Comparison of ENCODE assay signal across 8 mouse cellular contexts in genomic region chr13:59770164-59770562, GRCm38 (mm10). TPM values are rescaled to one million over a fixed set of nuclear protein-coding genes. Genes with fewer than 3 reads are reported as not detected.
A peak's percentile ranks its signal among the peaks of the same experiment; 100 is the strongest.
DNase-seq lines count a peak whose midpoint lies in the region; ATAC-seq and TF ChIP-seq lines count a peak whose summit lies in the region.

No protein-coding gene starts in this region.

- intact Hi-C loops in left cerebral cortex, postnatal 36 days (cut with DNase I): no loop called here

- peak overlapping the region; percentile 92 for H3K4me3 ChIP-seq in embryonic facial prominence, embryonic 10.5 days
- peak overlapping the region; percentile 86 for H3K4me3 ChIP-seq in intestine, postnatal 0 days (ENCODE audit: low read depth, low read length)
- peak overlapping the region; percentile 84 for H3K4me3 ChIP-seq in midbrain, embryonic 10.5 days

- H3K36me3 ChIP-seq in embryonic facial prominence, embryonic 10.5 days (replicated peaks): peaks cover 43% of the 10 kb centered on the region
- H3K36me3 ChIP-seq in intestine, postnatal 0 days (ENCODE audit: control insufficient read depth, insufficient read depth): peaks cover 25% of the 10 kb centered on the region
- H3K36me3 ChIP-seq in midbrain, embryonic 10.5 days: peaks cover 44% of the 10 kb centered on the region

- H3K27ac ChIP-seq in embryonic facial prominence, embryonic 10.5 days (replicated peaks): peak overlapping the region; percentile 94
- H3K27ac ChIP-seq in intestine, postnatal 0 days (ENCODE audit: low read depth, low read length): peak overlapping the region; percentile 100
- peak overlapping the region; percentile 95 for H3K27ac ChIP-seq in midbrain, embryonic 10.5 days (replicated peaks)

- WGBS in embryonic facial prominence, embryonic 10.5 days: under 1% methylated on average over 28 of the region's 28 CpGs
- under 1% methylated on average over 28 of the region's 28 CpGs for WGBS in intestine, postnatal 0 days
- 1% methylated on average over 28 of the region's 28 CpGs for WGBS in midbrain, embryonic 10.5 days

- peak; percentile 60 for ATAC-seq in granulocyte monocyte progenitor cell, adult 5-6 weeks (replicated peaks; ENCODE audit: poor library complexity, severe bottlenecking)
- peak; percentile 73 for ATAC-seq in intestine, postnatal 0 days

- peaks cover 49% of the 10 kb centered on the region for H3K4me1 ChIP-seq in embryonic facial prominence, embryonic 10.5 days
- H3K4me1 ChIP-seq in intestine, postnatal 0 days (replicated peaks; ENCODE audit: control insufficient read depth, insufficient read depth, low read length): peaks cover 8% of the 10 kb centered on the region
- peaks cover 47% of the 10 kb centered on the region for H3K4me1 ChIP-seq in midbrain, embryonic 10.5 days

- H3K9ac ChIP-seq in intestine, postnatal 0 days (ENCODE audit: low read depth, low read length): peak overlapping the region; percentile 90

- TF ChIP-seq CTCF in intestine, postnatal 0 days (IDR thresholded peaks at IDR 0.05; ENCODE audit: low read depth): peak; percentile 59

- H3K27me3 ChIP-seq in embryonic facial prominence, embryonic 10.5 days (replicated peaks; ENCODE audit: low read depth, poor library complexity, severe bottlenecking): no peaks in the 10 kb centered on the region
- H3K27me3 ChIP-seq in intestine, postnatal 0 days (replicated peaks; ENCODE audit: control insufficient read depth, insufficient read depth, low read length): no peaks in the 10 kb centered on the region
- H3K27me3 ChIP-seq in midbrain, embryonic 10.5 days (ENCODE audit: low read depth, poor library complexity, severe bottlenecking): no peaks in the 10 kb centered on the region

- no peaks in the 10 kb centered on the region for H3K9me3 ChIP-seq in embryonic facial prominence, embryonic 10.5 days
- no peaks in the 10 kb centered on the region for H3K9me3 ChIP-seq in intestine, postnatal 0 days (ENCODE audit: control insufficient read depth)
- H3K9me3 ChIP-seq in midbrain, embryonic 10.5 days (replicated peaks): no peaks in the 10 kb centered on the region

- peak; percentile 90 for DNase-seq in adrenal gland, postnatal 14 days
- DNase-seq in embryonic facial prominence, embryonic 10.5 days (ENCODE audit: low spot score): peak; percentile 91
- DNase-seq in left cerebral cortex, postnatal 36 days (ENCODE audit: low spot score in 2 of 2): peak; percentile 85 to 87
- DNase-seq in midbrain, embryonic 10.5 days (ENCODE audit: low spot score): peak; percentile 90
- DNase-seq in right cerebral cortex, postnatal 4 days: peak; percentile 83
- peak; percentile 89 for DNase-seq in yolk sac, embryonic 10.5 days (ENCODE audit: low spot score)

- H3K4me2 ChIP-seq in intestine, postnatal 0 days (replicated peaks; ENCODE audit: low read depth): peak overlapping the region; percentile 80

RNA-seq across cellular contexts. Expression of gene Isca1, which starts 0.6 kb away (rescaled TPM):
- 136 and 140 TPM in 2 replicates for total RNA-seq in adrenal gland, postnatal 14 days (2021)
- 86.9 and 92.1 TPM in 2 replicates for polyA plus RNA-seq in embryonic facial prominence, embryonic 10.5 days (2016; fragmentation: Nextera tagmentation; extraction: Ambion mirVana)
- 47.4 and 55.1 TPM in 2 replicates for total RNA-seq in granulocyte monocyte progenitor cell, adult 5-6 weeks (2014; fragmentation: Nextera tagmentation)
- 23.4 and 25.8 TPM in 2 replicates for total RNA-seq in granulocyte monocyte progenitor cell, adult 5-6 weeks (2017)
- 81.4 and 84.5 TPM in 2 replicates for polyA plus RNA-seq in intestine, postnatal 0 days (2015; fragmentation: Nextera tagmentation; extraction: Ambion mirVana)
- total RNA-seq in left cerebral cortex, postnatal 36 days (2021): 100 to 1,000 TPM; 146 to 158 TPM
- 103 and 110 TPM in 2 replicates for polyA plus RNA-seq in midbrain, embryonic 10.5 days (2016; fragmentation: Nextera tagmentation; extraction: Ambion mirVana)

RNA-seq across cellular contexts. Expression of gene Gm49354, which starts 11.9 kb away (rescaled TPM):
- total RNA-seq in adrenal gland, postnatal 14 days (2021): not detected in 2 replicates
- polyA plus RNA-seq in embryonic facial prominence, embryonic 10.5 days (2016; fragmentation: Nextera tagmentation; extraction: Ambion mirVana): not detected in 2 replicates
- total RNA-seq in granulocyte monocyte progenitor cell, adult 5-6 weeks (2014; fragmentation: Nextera tagmentation): not detected in 2 replicates
- not detected in 2 replicates for total RNA-seq in granulocyte monocyte progenitor cell, adult 5-6 weeks (2017)
- polyA plus RNA-seq in intestine, postnatal 0 days (2015; fragmentation: Nextera tagmentation; extraction: Ambion mirVana): not detected in 2 replicates
- total RNA-seq in left cerebral cortex, postnatal 36 days (2021): not detected
- not detected in 2 replicates for polyA plus RNA-seq in midbrain, embryonic 10.5 days (2016; fragmentation: Nextera tagmentation; extraction: Ambion mirVana)

RNA-seq across cellular contexts. Expression of gene 1700014D04Rik, which starts 23.6 kb away (rescaled TPM):
- not detected in 2 replicates for total RNA-seq in adrenal gland, postnatal 14 days (2021)
- polyA plus RNA-seq in embryonic facial prominence, embryonic 10.5 days (2016; fragmentation: Nextera tagmentation; extraction: Ambion mirVana): 0.11 and 0.21 TPM in 2 replicates
- not detected in 2 replicates for total RNA-seq in granulocyte monocyte progenitor cell, adult 5-6 weeks (2014; fragmentation: Nextera tagmentation)
- not detected in 2 replicates for total RNA-seq in granulocyte monocyte progenitor cell, adult 5-6 weeks (2017)
- polyA plus RNA-seq in intestine, postnatal 0 days (2015; fragmentation: Nextera tagmentation; extraction: Ambion mirVana): not detected in 2 replicates
- total RNA-seq in left cerebral cortex, postnatal 36 days (2021): 1 to 10 TPM in 1 of 2 experiments, under 1 TPM in 1; 0.86 to 1.3 TPM
- 0.04 and 0.30 TPM in 2 replicates for polyA plus RNA-seq in midbrain, embryonic 10.5 days (2016; fragmentation: Nextera tagmentation; extraction: Ambion mirVana)

RNA-seq across cellular contexts. Expression of gene Spata31d1d, which starts 38.6 kb away (rescaled TPM):
- not detected in 2 replicates for total RNA-seq in adrenal gland, postnatal 14 days (2021)
- not detected in 2 replicates for polyA plus RNA-seq in embryonic facial prominence, embryonic 10.5 days (2016; fragmentation: Nextera tagmentation; extraction: Ambion mirVana)
- total RNA-seq in granulocyte monocyte progenitor cell, adult 5-6 weeks (2014; fragmentation: Nextera tagmentation): not detected in 2 replicates
- total RNA-seq in granulocyte monocyte progenitor cell, adult 5-6 weeks (2017): not detected in 2 replicates
- polyA plus RNA-seq in intestine, postnatal 0 days (2015; fragmentation: Nextera tagmentation; extraction: Ambion mirVana): not detected in 2 replicates
- total RNA-seq in left cerebral cortex, postnatal 36 days (2021): not detected
- polyA plus RNA-seq in midbrain, embryonic 10.5 days (2016; fragmentation: Nextera tagmentation; extraction: Ambion mirVana): not detected in 2 replicates

RNA-seq across cellular contexts. Expression of gene Tut7, which starts 52.8 kb away (rescaled TPM):
- 67.8 and 79.4 TPM in 2 replicates for total RNA-seq in adrenal gland, postnatal 14 days (2021)
- 40.7 and 41.3 TPM in 2 replicates for polyA plus RNA-seq in embryonic facial prominence, embryonic 10.5 days (2016; fragmentation: Nextera tagmentation; extraction: Ambion mirVana)
- total RNA-seq in granulocyte monocyte progenitor cell, adult 5-6 weeks (2014; fragmentation: Nextera tagmentation): 63.9 and 77.9 TPM in 2 replicates
- 114 and 117 TPM in 2 replicates for total RNA-seq in granulocyte monocyte progenitor cell, adult 5-6 weeks (2017)
- 50.1 and 55.4 TPM in 2 replicates for polyA plus RNA-seq in intestine, postnatal 0 days (2015; fragmentation: Nextera tagmentation; extraction: Ambion mirVana)
- 10 to 100 TPM; 56.0 to 66.8 TPM for total RNA-seq in left cerebral cortex, postnatal 36 days (2021)
- 34.8 and 44.6 TPM in 2 replicates for polyA plus RNA-seq in midbrain, embryonic 10.5 days (2016; fragmentation: Nextera tagmentation; extraction: Ambion mirVana)

Comparison
In these comparisons a context has a peak if more than half of its experiments do, and no peak if none do; other contexts are left out.
1. Peak in every context shown above with its lines: DNase-seq, ATAC-seq, H3K4me3 ChIP-seq and H3K27ac ChIP-seq.